Mouse (Mus musculus): Measurements from ENCODE around the gene Gm20820. TPM values are rescaled to one million over a fixed set of nuclear protein-coding genes. Genes with fewer than 3 reads are reported as not detected.
"Not testable (repeated sequence)": the region's sequence is repeated elsewhere in the genome, so short reads cannot be mapped to it uniquely, and the experiment has no call there.

Gene Gm20820
- total RNA-seq (2021) = not detected
- long read RNA-seq, experiment 1 = 0 reads
- long read RNA-seq, experiment 2 = 0 reads

DNA sequence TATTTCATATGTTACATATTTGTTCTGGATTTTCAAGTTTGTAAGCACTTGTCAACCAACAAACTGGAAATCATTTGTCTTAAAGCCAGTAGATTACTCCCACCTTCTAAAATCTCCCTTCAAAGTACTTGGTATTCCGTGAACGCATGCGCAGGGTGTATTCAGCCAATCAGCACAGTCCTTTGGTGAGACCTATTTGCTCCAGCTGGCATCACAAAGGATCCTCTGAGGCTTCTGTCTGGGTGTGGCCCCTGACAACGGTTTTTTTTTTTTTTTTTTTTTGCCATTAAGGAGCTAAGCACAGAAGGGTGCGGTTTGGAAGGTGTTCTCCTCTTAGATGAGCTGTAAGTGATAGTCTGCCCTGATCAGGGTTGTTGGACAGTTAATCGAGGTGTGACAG, at the start of gene Gm20820:
Gm20820 (plus strand) TSS at position 301 of the 400 bp plus-strand sequence.
- not testable (repeated sequence) for H3K4me3 ChIP-seq; H3K27ac ChIP-seq; DNase-seq (ENCODE audit: low spot score in 2 of 2)

Data from layer of hippocampus, adult 2 months (tissue).